Mouse (Mus musculus): ENCODE data around the gene Gfer. TPM values are rescaled to one million over a fixed set of nuclear protein-coding genes. Genes with fewer than 3 reads are reported as not detected.

The Gfer gene
- polyA plus RNA-seq, 1 experiment from 2014 or later: 37.0 TPM

- Histone ChIP-seq H3K36me3 (ENCODE audit: control insufficient read depth, insufficient read depth, low read length) (no peaks in the 10 kb centered on the region), H3K4me3 (ENCODE audit: low read depth, low read length) (peak within 1 kb of the TSS; percentile 70), H3K27ac (ENCODE audit: low read depth, low read length) (peak within 1 kb of the TSS; percentile 40), H3K9me3 (ENCODE audit: control insufficient read depth, low read length) (no peaks in the 10 kb centered on the region), H3K4me1 (ENCODE audit: control insufficient read depth, insufficient read depth, low read length) (no peaks in the 10 kb centered on the region), H3K9ac (replicated peaks; ENCODE audit: low read depth, low read length) (peak within 1 kb of the TSS; percentile 87), H3K4me2 (ENCODE audit: low read depth, low read length) (peak within 1 kb of the TSS; percentile 96), H3K27me3 (ENCODE audit: control insufficient read depth, insufficient read depth, low read length) (no peaks in the 10 kb centered on the region; the same call in 1 of the 2 replicates)
- peak; percentile 59 for ATAC-seq (ENCODE audit: low read depth)
- 3% methylated on average over 25 of the region's 41 CpGs for WGBS
Measured at GRCm38 (mm10) chr17:24650070-24650616, 45.8 kb downstream of the Gfer start, which contains the start of gene Slc9a3r2. Gene Slc9a3r2 (minus strand): TSS chr17:24650327.

- peak; percentile 49; the same call in 1 of the 2 replicates for ATAC-seq (ENCODE audit: low read depth)
- no peaks in the 10 kb centered on the region; the same call in 1 of the 2 replicates for H3K27me3 ChIP-seq (ENCODE audit: control insufficient read depth, insufficient read depth, low read length)
- peak overlapping the region; percentile 40 for H3K27ac ChIP-seq (ENCODE audit: low read depth, low read length)
- H3K36me3 ChIP-seq (ENCODE audit: control insufficient read depth, insufficient read depth, low read length): no peaks in the 10 kb centered on the region
- peak overlapping the region; percentile 70 for H3K4me3 ChIP-seq (ENCODE audit: low read depth, low read length)
- H3K4me1 ChIP-seq (ENCODE audit: control insufficient read depth, insufficient read depth, low read length): no peaks in the 10 kb centered on the region
- no peaks in the 10 kb centered on the region for H3K9me3 ChIP-seq (ENCODE audit: control insufficient read depth, low read length)
- peak overlapping the region; percentile 96 for H3K4me2 ChIP-seq (ENCODE audit: low read depth, low read length)
- H3K9ac ChIP-seq (replicated peaks; ENCODE audit: low read depth, low read length): peak overlapping the region; percentile 87
- WGBS: 1% methylated on average over 32 of the region's 35 CpGs
Measured at GRCm38 (mm10) chr17:24649581-24650069, 46.3 kb downstream of the Gfer start.

DNA sequence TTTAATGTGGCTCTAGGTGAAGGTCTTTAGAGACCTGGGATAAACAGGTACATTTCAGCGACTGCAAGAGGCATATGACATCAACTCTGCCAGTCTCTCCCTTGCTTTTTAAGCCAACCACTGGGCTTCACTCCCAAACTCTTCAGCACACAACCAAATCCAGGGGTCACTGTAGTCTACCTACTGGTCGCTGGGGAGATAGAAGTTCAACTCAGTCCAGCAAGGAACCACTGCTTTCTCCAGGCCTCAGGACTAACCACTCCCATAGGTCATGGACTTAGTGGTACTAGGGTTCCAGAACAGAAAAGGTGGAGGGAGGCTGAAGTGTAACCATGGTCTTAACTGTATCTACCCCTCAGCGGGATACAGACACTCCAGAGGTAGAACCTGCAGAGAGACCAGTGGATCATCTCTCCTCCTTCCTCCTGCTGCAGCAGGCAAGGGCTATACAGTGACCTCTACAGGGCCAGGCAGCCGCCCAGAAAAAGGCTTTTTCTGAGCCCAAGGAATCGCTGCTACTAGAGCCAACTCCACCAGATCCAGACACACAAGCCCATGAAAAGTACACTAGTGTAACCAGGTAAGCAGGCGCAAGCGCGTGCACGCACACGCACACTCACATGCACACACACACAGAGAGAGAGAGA is 47.1 kb downstream of the Gfer start:
- ATAC-seq (ENCODE audit: low read depth): no peak
- Histone ChIP-seq H3K4me3 (ENCODE audit: low read depth, low read length) (peak overlapping the region; percentile 70), H3K27ac (ENCODE audit: low read depth, low read length) (no peak overlapping the region), H3K4me2 (ENCODE audit: low read depth, low read length) (peak overlapping the region; percentile 96), H3K9me3 (ENCODE audit: control insufficient read depth, low read length) (no peaks in the 10 kb centered on the region), H3K36me3 (ENCODE audit: control insufficient read depth, insufficient read depth, low read length) (no peaks in the 10 kb centered on the region), H3K4me1 (ENCODE audit: control insufficient read depth, insufficient read depth, low read length) (no peaks in the 10 kb centered on the region), H3K27me3 (ENCODE audit: control insufficient read depth, insufficient read depth, low read length) (no peaks in the 10 kb centered on the region; the same call in 1 of the 2 replicates), H3K9ac (replicated peaks; ENCODE audit: low read depth, low read length) (peak overlapping the region; percentile 87; the same call in 1 of the 2 replicates)
- WGBS: 73% methylated on average over 10 of the region's 10 CpGs

DNA sequence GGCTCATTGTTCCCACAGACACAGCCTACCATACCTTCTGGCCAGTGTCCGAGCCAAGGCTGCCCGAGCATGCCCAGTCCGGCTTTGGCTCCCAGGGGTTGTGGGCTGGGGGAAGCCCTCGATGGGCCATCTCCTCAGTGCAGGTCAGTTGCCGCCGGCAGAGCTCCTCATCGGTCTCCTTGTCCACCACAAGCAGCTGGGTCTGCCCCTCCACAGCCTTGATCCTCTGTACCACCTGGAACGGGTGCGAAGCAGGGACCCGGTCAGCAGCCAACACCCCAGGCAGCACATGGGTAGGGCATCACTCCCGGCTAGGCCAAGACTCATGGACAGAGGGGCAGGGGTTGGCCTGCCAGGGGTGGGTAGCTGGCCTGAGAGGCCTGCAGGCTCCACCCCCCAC is 48.5 kb downstream of the Gfer start:
- Histone ChIP-seq H3K4me3 (ENCODE audit: low read depth, low read length) (no peak overlapping the region), H3K9me3 (ENCODE audit: control insufficient read depth, low read length) (no peaks in the 10 kb centered on the region), H3K27me3 (ENCODE audit: control insufficient read depth, insufficient read depth, low read length) (no peaks in the 10 kb centered on the region; the same call in 1 of the 2 replicates), H3K9ac (replicated peaks; ENCODE audit: low read depth, low read length) (no peak overlapping the region), H3K27ac (ENCODE audit: low read depth, low read length) (no peak overlapping the region), H3K36me3 (ENCODE audit: control insufficient read depth, insufficient read depth, low read length) (no peaks in the 10 kb centered on the region), H3K4me2 (ENCODE audit: low read depth, low read length) (no peak overlapping the region), H3K4me1 (ENCODE audit: control insufficient read depth, insufficient read depth, low read length) (no peaks in the 10 kb centered on the region)
- ATAC-seq (ENCODE audit: low read depth): no peak
- WGBS: 83% methylated on average over 11 of the region's 11 CpGs

GRCm38 (mm10) chr17:24646381-24646780 is 49.6 kb downstream of the Gfer start:
- Histone ChIP-seq H3K9ac (replicated peaks; ENCODE audit: low read depth, low read length) (no peak overlapping the region), H3K4me3 (ENCODE audit: low read depth, low read length) (no peak overlapping the region), H3K4me1 (ENCODE audit: control insufficient read depth, insufficient read depth, low read length) (no peaks in the 10 kb centered on the region), H3K9me3 (ENCODE audit: control insufficient read depth, low read length) (no peaks in the 10 kb centered on the region), H3K36me3 (ENCODE audit: control insufficient read depth, insufficient read depth, low read length) (no peaks in the 10 kb centered on the region), H3K4me2 (ENCODE audit: low read depth, low read length) (no peak overlapping the region), H3K27me3 (ENCODE audit: control insufficient read depth, insufficient read depth, low read length) (no peaks in the 10 kb centered on the region), H3K27ac (ENCODE audit: low read depth, low read length) (no peak overlapping the region)
- 89% methylated on average over 4 of the region's 4 CpGs for WGBS
- ATAC-seq (ENCODE audit: low read depth): no peak

- H3K9me3 ChIP-seq (ENCODE audit: control insufficient read depth, low read length): no peaks in the 10 kb centered on the region
- whole genome bisulfite sequencing: 77% methylated on average over 3 of the region's 3 CpGs
- H3K27me3 ChIP-seq (ENCODE audit: control insufficient read depth, insufficient read depth, low read length): no peaks in the 10 kb centered on the region
- no peak overlapping the region for H3K4me2 ChIP-seq (ENCODE audit: low read depth, low read length)
- 0 out of 2 replicates have a peak, but pooled peaks cover 1% of the 10 kb centered on the region for H3K36me3 ChIP-seq (ENCODE audit: control insufficient read depth, insufficient read depth, low read length)
- no peak overlapping the region for H3K4me3 ChIP-seq (ENCODE audit: low read depth, low read length)
- H3K9ac ChIP-seq (replicated peaks; ENCODE audit: low read depth, low read length): no peak overlapping the region
- no peaks in the 10 kb centered on the region for H3K4me1 ChIP-seq (ENCODE audit: control insufficient read depth, insufficient read depth, low read length)
- no peak for ATAC-seq (ENCODE audit: low read depth)
- no peak overlapping the region for H3K27ac ChIP-seq (ENCODE audit: low read depth, low read length)
Measured at GRCm38 (mm10) chr17:24645916-24646315, 50.0 kb downstream of the Gfer start.

GRCm38 (mm10) chr17:24644875-24645721 is 50.9 kb downstream of the Gfer start:
- Histone ChIP-seq H3K9me3 (ENCODE audit: control insufficient read depth, low read length) (no peaks in the 10 kb centered on the region), H3K36me3 (ENCODE audit: control insufficient read depth, insufficient read depth, low read length) (0 out of 2 replicates have a peak, but pooled peaks cover 4% of the 10 kb centered on the region), H3K9ac (replicated peaks; ENCODE audit: low read depth, low read length) (no peak overlapping the region), H3K27ac (ENCODE audit: low read depth, low read length) (0 out of 2 replicates have a peak overlapping the region, but pooled peaks have one; percentile 44), H3K4me1 (ENCODE audit: control insufficient read depth, insufficient read depth, low read length) (no peaks in the 10 kb centered on the region), H3K4me3 (ENCODE audit: low read depth, low read length) (no peak overlapping the region), H3K4me2 (ENCODE audit: low read depth, low read length) (no peak overlapping the region), H3K27me3 (ENCODE audit: control insufficient read depth, insufficient read depth, low read length) (no peaks in the 10 kb centered on the region)
- WGBS: 83% methylated on average over 9 of the region's 9 CpGs
- ATAC-seq (ENCODE audit: low read depth): no peak

GRCm38 (mm10) chr17:24644030-24644715 is 51.8 kb downstream of the Gfer start:
- H3K4me1 ChIP-seq (ENCODE audit: control insufficient read depth, insufficient read depth, low read length): 0 out of 2 replicates have a peak, but pooled peaks cover 3% of the 10 kb centered on the region
- no peak for ATAC-seq (ENCODE audit: low read depth)
- H3K36me3 ChIP-seq (ENCODE audit: control insufficient read depth, insufficient read depth, low read length): 0 out of 2 replicates have a peak, but pooled peaks cover 4% of the 10 kb centered on the region
- no peak overlapping the region for H3K27ac ChIP-seq (ENCODE audit: low read depth, low read length)
- no peak overlapping the region; the same call in 1 of the 2 replicates for H3K9ac ChIP-seq (replicated peaks; ENCODE audit: low read depth, low read length)
- no peaks in the 10 kb centered on the region for H3K9me3 ChIP-seq (ENCODE audit: control insufficient read depth, low read length)
- 63% methylated on average over 7 of the region's 7 CpGs for WGBS
- H3K4me2 ChIP-seq (ENCODE audit: low read depth, low read length): no peak overlapping the region
- H3K27me3 ChIP-seq (ENCODE audit: control insufficient read depth, insufficient read depth, low read length): no peaks in the 10 kb centered on the region
- no peak overlapping the region for H3K4me3 ChIP-seq (ENCODE audit: low read depth, low read length)

Measured in neural tube, embryonic 14.5 days (tissue).